Mouse (Mus musculus) fat pad, adult 2 months (tissue): ENCODE results near the gene Prkra.
"Not testable (repeated sequence)": the region's sequence is repeated elsewhere in the genome, so short reads cannot be mapped to it uniquely, and the experiment has no call there.

Experiments
- DNase-seq: peaks from one replicate; pipeline ENCODE4 v3.0.0-alpha.2; 2011; ENCODE audit warnings: low read depth, low spot score; ENCODE audit errors: extremely low read depth

The Prkra gene

DNA sequence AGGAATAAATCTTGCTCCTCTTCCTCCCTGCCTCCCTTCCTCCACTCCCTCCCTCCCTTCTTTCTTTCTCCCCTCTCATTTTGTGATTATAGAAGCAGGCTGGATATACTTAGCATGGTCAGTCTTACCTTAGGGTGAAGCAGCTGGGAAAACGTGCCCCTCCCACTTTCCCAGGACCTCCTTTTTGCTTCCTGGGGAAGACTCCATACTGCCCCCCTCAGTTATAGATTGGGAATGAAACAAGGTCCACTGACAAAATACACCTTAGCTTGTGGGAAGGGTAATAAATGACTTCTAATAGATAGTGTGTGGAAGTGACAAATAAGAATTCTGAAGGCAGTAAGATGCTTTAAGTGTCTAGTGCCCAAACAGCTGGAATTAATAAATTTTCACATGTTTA, 8.2 kb upstream of the Prkra start:
- no peak for DNase-seq

- no peak for DNase-seq
These were observed 7.6 kb upstream of the Prkra start for GRCm38 (mm10) chr2:76655444-76655843.

- DNase-seq: no peak
These were observed 6.8 kb upstream of the Prkra start for GRCm38 (mm10) chr2:76654646-76655045.

DNA sequence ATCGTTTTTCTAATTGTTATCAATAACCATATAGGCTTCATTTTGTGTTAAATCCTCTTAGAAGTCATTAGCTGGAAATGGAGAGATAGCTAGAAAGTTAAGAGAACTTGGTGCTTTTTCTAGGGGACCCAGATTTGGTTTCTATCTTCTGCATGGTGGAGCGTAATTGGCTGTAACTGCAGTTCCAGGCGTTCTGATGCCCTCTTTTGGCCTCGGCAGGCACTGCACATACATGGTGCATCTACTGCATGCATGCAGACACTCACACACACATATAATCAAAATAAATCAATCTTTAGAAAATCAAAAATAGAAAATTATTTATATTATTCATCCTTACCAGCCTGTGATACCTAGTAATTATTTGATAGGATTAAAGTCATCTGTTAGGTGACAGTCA, 5.3 kb upstream of the Prkra start:
- DNase-seq: no peak

GRCm38 (mm10) chr2:76648666-76649141, 889 bp upstream of the Prkra start:
- no peak for DNase-seq

DNA sequence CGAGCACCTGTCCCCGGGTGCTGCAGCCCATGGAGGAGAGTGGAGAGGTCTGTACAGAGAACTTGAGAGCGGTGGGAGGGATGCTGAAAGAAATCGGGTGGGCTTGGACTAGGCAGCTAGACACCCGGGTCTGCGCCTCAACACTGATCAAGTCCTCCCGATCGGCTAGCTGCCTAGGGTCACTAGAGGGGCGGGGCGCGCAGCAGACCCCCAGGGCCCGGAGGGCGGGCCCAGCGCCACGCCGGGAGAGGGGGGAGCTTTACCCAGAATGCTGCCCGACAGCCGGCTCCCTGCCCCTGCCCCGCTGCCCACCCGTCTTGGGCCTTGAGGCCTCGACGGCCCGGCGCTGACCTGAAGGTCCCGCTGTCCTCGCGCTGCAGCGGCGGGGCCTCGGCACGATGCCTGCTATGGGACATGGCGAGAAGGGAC, 360 bp downstream of the Prkra start:
- DNase-seq: no peak

GRCm38 (mm10) chr2:76643801-76644200, 4.0 kb downstream of the Prkra start:
- DNase-seq: no peak

GRCm38 (mm10) chr2:76639637-76640036, 8.2 kb downstream of the Prkra start:
- no peak for DNase-seq

- peak; percentile 76 for DNase-seq
These were observed 16.2 kb downstream of the Prkra start for GRCm38 (mm10) chr2:76631600-76631999.

DNA sequence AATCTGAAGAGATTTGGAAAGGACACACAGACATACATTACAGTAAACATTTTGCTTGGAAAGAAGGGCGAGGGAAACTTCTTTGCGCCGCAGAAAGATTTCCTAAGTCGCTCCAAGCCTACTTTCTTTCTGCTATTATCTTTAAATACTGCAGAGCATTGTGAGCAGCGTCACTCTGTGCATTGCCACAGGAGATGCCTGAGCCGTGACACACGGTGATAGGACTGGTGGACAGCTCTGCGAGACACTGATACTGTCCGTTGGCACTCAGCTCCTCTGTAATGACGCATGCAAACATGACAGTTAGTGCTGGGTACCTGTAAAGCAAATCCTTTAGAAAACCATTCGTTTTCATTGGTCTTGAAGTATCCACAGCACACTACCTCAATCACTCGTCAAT, 17.5 kb downstream of the Prkra start:
- no peak for DNase-seq

- DNase-seq: not testable (repeated sequence)
These were observed 25.5 kb downstream of the Prkra start for GRCm38 (mm10) chr2:76622316-76622715.

DNA sequence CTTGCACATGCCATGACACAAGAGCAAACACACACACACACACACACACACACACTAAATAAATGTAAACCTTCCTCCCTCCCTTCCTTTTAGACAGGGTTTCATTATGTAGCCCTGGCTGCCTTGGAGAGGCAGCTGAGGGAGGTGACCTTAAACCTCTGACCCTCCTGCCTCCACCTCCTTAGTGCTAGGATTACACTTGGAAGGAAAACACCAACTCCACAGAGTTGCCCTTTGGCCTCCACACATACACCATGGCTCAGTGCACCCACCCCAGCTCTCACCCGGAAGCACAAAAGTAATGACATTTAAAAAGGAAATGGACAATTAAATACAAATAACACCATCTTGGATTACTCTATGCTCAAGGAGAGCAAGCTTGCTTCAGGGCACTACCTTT, 26.1 kb downstream of the Prkra start:
- no peak for DNase-seq

DNA sequence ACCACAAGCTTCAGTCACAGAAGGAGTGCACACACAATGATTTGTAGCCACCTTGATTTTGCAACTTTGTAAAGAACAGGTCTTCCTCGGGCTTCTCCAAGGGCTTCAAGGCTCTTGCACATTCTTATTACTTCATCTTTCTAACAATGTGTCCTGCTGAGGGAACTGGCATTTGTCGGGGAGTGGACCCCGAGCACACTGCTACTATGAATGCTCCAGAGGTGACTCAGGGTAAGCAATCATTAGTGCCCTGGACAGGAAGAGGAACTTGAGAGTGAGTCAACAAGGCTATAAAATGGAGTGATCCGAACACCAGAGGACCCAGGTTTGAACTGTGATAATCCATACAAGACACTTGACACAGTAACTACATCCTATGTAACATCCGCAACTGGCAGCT, 27.6 kb downstream of the Prkra start:
- DNase-seq: no peak

DNA sequence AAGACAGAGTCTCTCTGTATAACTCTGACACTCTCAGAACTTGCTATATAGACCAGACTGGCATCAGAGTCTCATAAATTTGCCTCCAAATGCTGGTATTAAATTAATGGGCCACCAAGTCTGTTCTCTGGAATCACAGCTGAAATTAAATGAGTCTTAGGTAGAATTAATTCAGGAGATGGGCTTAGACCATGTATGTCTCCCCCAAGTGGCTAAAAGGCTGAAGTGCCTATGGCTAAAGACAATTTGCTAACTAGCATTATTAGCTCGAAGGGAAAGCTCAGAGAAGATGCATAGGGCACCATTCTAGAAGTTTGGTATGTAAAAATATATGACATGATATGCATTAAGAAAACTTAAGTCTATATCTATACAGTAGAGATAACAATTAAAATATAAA, 29.7 kb downstream of the Prkra start:
- no peak for DNase-seq

GRCm38 (mm10) chr2:76611996-76612395, 35.8 kb downstream of the Prkra start:
- DNase-seq: no peak

DNA sequence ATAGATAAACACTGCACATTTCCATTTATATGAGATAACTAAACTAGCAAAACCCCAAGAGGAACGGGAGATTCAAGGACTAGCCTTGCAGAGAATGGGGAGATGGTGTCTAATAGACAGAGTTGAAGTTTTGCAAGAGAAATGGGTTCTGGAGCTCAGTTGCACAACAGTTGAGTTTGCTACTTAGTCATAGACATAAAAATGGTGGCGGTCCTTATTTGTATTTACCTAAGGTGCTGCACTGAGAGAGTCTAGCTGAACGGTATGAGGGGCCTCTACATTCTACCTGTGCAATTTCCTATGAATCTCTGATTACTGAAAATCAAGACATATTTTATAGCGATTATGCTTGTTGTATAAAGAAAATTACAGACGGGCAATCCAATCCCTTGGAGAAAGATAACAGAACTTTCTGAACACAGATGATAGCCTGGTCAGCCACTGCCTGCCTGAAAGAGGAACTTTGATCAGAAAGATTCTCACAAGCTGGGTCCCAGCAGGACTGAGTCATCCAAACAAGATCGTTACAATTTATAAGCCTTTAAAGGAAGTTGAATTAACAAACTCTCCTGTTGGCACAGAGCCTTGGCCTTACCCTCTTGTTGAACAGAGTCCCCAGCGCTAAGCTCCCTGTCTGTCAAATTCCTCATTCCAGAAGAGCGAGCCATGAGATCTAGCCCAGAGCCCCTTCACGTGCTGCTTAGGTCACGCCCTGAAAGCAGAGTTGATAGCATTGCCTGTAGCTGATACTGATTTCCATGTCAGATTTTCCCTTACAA, 37.3 kb downstream of the Prkra start:
- no peak for DNase-seq

GRCm38 (mm10) chr2:76606704-76607103, 41.1 kb downstream of the Prkra start:
- DNase-seq: no peak

- DNase-seq: no peak
These were observed 45.6 kb downstream of the Prkra start for GRCm38 (mm10) chr2:76602256-76602655.

DNA sequence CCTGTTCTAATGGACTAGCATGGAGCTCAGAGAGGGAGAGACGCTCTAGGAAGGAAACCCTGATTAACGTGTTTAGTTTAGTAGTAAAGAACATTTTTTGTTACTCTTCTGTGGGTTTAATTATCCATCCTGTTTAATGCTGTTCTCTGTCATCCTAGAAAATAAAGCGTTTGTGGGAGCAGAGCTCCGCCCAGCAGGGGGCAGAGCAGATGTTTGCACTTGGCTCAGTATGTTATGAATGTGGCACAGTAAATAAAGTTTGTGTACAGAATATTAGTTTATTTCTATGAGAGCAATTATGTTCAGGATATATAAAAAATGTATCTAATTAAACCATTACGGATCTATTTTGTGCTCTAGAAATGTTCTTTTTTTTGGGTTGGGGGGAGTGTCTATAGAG, 48.6 kb downstream of the Prkra start:
- DNase-seq: no peak

DNA sequence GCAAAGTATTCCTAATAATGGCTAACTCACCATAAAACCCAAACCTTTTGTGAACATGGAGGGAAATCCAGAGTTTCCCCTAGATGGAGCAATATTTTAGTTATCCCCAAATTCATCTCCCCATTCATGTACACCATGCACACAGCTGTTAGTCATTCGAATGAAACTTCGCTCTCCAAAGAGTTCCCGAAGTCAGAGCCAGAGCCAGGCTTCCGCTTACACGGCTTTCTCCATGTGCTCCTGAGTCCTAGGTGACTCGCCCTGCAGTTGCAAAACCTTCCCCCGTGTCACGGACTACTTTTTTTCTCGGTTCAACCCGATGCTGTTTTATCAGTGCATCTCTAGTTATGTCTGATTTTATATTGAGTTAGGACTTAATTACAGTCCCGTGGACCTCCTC, 50.3 kb downstream of the Prkra start:
- no peak for DNase-seq

DNA sequence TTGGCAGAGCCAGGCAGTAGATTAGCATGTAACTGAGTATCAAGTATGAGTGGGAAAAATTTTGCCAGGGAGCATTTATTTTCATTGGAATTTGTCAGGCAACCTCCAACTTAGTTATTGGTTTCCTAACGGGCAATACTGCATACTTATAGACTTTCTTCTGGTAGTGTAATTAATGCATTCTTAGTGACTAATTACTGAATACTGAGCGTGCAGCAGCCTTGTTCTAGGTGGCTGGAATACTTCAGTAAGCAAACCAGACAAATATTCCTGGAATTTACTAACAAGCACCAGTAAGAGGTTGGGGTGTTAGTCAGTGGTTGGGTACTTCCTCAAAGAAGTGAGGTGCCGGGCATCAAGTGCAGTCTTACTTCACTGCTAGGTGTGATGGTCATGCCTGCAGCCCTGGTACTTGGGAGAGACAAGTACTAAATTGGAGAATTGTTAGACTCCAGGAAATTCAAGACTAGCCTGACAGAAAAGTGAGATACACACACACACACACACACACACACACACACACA, 55.4 kb downstream of the Prkra start:
- no peak for DNase-seq

DNA sequence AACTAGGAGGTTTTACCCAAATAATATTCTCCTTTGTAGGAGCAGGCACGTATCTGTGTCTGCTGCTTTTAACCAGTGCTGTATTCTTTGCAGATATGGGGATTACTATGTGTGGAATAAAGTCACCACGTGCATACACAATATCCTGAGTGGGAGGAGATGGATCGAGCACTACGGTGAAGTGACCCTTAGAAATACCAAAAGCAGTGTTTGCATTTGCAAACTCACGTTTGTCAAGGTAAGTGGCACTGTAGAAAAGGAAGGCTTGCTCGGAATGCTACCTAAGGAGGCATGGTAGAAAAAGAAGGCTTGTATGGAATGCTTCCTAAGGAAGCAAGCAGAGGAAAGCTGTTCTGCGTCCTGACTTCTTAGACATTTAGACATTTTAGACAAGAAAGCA, 57.6 kb downstream of the Prkra start:
- no peak for DNase-seq

GRCm38 (mm10) chr2:76586906-76587305, 60.9 kb downstream of the Prkra start:
- no peak for DNase-seq
